Mouse (Mus musculus): ENCODE measurements around the gene Mrtfa. TPM values are rescaled to one million over a fixed set of nuclear protein-coding genes. Genes with fewer than 3 reads are reported as not detected.
A peak's percentile ranks its signal among the peaks of the same experiment; 100 is the strongest.

The Mrtfa gene
- polyA plus RNA-seq, 1 experiment from 2014 or later, result 28.3 TPM

DNA sequence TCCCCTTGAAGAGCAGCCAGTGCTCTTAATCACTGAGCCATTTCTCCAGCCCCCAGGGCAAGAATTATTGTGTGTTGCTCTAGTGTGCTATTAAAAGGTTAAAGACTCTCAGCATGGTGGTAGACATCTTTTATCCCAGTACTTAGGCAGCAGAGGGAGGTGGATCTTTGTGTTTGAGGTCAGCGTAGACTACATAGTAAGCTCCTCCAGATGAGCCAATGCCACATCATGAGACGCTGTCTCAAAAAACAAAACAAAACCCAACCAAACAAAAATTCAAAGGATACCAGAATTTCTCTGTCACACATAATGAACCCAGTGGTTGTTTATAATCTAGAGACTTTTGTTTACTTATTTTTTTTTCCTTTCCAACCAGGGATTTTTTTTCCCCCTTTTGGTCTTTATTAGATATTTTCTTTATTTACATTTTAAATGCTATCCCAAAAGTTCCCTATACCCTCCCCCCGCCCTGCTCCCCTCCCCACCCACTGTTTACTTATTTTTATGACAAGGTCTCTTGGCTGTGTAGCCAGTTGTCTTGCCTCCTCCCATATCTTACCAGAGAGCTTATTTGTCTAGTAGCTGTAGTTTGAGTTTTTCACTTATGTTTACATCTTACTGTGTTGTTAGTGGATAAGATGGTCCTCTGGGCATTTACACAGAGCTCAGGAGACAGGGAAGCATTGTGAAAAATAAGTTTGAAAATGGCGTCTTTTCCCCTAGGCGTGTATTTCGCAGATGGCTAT, 194.3 kb downstream of the Mrtfa start:
- no peak for ATAC-seq
- H3K4me2 ChIP-seq (ENCODE audit: low read length), result no peak overlapping the region
- no peaks in the 10 kb centered on the region for H3K9me3 ChIP-seq (ENCODE audit: control insufficient read depth, low read length)
- no peaks in the 10 kb centered on the region for H3K4me1 ChIP-seq (replicated peaks; ENCODE audit: control insufficient read depth, insufficient read depth, low read length)
- H3K36me3 ChIP-seq (ENCODE audit: control insufficient read depth, insufficient read depth), result no peaks in the 10 kb centered on the region
- 76% methylated on average over 6 of the region's 6 CpGs for WGBS
- H3K9ac ChIP-seq (replicated peaks; ENCODE audit: low read depth, low read length), result no peak overlapping the region
- no peak overlapping the region for H3K4me3 ChIP-seq (replicated peaks; ENCODE audit: low read length)
- H3K27me3 ChIP-seq (replicated peaks; ENCODE audit: control insufficient read depth, insufficient read depth, low read length), result no peaks in the 10 kb centered on the region
- no peak overlapping the region for H3K27ac ChIP-seq (ENCODE audit: low read length)

DNA sequence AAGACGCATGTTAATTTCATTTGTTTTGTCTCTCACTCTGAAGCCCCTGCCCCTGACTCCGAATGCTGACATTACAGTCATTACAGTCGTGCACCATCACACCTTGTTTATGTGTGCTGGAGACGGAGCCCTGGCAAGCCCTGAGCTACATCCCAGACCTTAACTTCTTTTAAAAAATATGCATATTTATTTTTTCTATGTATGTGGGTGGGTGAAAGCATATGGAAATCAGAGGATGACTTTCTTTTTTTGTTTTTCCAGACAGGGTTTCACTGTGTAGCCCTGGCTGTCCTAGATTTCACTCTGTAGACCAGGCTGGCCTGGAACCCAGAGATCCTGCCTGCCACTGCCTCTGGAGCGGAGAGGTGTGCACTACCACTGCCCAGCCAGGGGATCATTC, 195.6 kb downstream of the Mrtfa start:
- Histone ChIP-seq H3K4me3 (replicated peaks; ENCODE audit: low read length) (no peak overlapping the region), H3K4me2 (ENCODE audit: low read length) (no peak overlapping the region), H3K9ac (replicated peaks; ENCODE audit: low read depth, low read length) (no peak overlapping the region), H3K27me3 (replicated peaks; ENCODE audit: control insufficient read depth, insufficient read depth, low read length) (no peaks in the 10 kb centered on the region), H3K27ac (ENCODE audit: low read length) (no peak overlapping the region), H3K9me3 (ENCODE audit: control insufficient read depth, low read length) (no peaks in the 10 kb centered on the region), H3K36me3 (ENCODE audit: control insufficient read depth, insufficient read depth) (no peaks in the 10 kb centered on the region), H3K4me1 (replicated peaks; ENCODE audit: control insufficient read depth, insufficient read depth, low read length) (no peaks in the 10 kb centered on the region)
- WGBS, result 86% methylated on average over 5 of the region's 5 CpGs
- ATAC-seq, result no peak

DNA sequence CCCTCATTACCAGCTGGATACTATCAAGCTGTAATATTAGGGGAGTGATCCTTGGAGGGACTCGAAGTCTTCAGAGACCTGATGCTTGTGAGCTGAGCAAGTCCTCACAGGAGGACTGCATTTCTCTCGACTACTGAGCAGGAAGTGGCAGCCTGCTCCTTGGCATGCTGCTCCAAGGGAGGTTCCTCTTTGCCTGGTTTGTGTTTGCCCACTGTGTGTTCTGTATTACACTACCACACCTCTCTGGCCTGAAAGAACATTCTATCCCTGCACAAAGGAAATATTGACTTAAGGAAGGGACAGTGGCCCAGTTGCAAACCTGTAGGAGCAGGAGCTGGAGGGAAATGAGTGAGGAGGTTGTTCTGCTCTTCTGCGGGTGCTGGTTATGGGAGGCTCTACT, 200.8 kb downstream of the Mrtfa start:
- Histone ChIP-seq H3K27me3 (replicated peaks; ENCODE audit: control insufficient read depth, insufficient read depth, low read length) (no peaks in the 10 kb centered on the region), H3K4me1 (replicated peaks; ENCODE audit: control insufficient read depth, insufficient read depth, low read length) (no peaks in the 10 kb centered on the region), H3K27ac (ENCODE audit: low read length) (no peak overlapping the region), H3K9ac (replicated peaks; ENCODE audit: low read depth, low read length) (no peak overlapping the region), H3K36me3 (ENCODE audit: control insufficient read depth, insufficient read depth) (no peaks in the 10 kb centered on the region), H3K4me3 (replicated peaks; ENCODE audit: low read length) (no peak overlapping the region), H3K4me2 (ENCODE audit: low read length) (no peak overlapping the region), H3K9me3 (ENCODE audit: control insufficient read depth, low read length) (no peaks in the 10 kb centered on the region)
- ATAC-seq, result no peak
- 85% methylated on average over 3 of the region's 3 CpGs for WGBS

DNA sequence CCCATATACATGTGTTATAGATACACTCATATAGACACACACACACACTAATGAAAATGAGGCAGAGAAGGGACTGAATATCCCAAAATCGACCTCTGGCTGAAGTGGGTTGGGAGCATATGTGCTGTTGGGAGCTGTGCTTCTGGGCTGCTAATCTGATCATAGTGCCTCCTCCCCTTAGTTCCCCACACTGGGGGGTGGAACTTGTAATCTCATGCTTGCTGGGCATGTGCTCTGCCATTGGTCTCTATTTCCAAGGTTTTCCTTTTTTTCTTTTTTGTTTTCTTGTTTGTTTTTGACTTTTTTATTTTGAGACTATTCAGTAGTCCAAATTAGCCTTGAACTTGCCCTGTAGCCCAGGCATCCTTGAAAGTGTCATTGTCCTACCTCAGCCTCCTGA, 202.2 kb downstream of the Mrtfa start:
- no peaks in the 10 kb centered on the region for H3K9me3 ChIP-seq (ENCODE audit: control insufficient read depth, low read length)
- H3K4me1 ChIP-seq (replicated peaks; ENCODE audit: control insufficient read depth, insufficient read depth, low read length), result no peaks in the 10 kb centered on the region
- H3K36me3 ChIP-seq (ENCODE audit: control insufficient read depth, insufficient read depth), result no peaks in the 10 kb centered on the region
- no peak overlapping the region for H3K4me2 ChIP-seq (ENCODE audit: low read length)
- no peak overlapping the region for H3K4me3 ChIP-seq (replicated peaks; ENCODE audit: low read length)
- no peak overlapping the region for H3K9ac ChIP-seq (replicated peaks; ENCODE audit: low read depth, low read length)
- no peak for ATAC-seq
- no peaks in the 10 kb centered on the region for H3K27me3 ChIP-seq (replicated peaks; ENCODE audit: control insufficient read depth, insufficient read depth, low read length)
- no peak overlapping the region for H3K27ac ChIP-seq (ENCODE audit: low read length)
- WGBS, result 36% methylated on average over 1 of the region's 1 CpGs

DNA sequence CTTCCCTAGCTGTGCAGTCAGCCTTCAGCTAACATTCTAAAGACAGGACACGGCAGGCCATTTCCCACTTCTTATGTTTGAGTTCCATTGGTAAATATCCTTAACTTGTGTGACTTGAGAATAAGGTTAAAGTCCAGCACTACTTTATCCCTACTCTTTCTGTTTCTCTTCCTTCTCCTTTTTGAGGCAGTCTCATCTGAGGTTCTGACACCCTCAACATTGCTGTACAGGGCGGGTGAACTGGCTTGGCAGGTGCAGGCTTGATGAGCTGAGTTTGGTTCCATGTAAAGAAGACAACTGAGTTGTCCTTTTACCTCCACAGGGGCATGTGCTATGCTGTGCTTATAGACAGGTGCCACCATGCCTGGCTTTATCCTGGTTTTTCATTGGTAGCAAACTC, 207.3 kb downstream of the Mrtfa start:
- Histone ChIP-seq H3K9ac (replicated peaks; ENCODE audit: low read depth, low read length) (no peak overlapping the region), H3K27me3 (replicated peaks; ENCODE audit: control insufficient read depth, insufficient read depth, low read length) (no peaks in the 10 kb centered on the region), H3K27ac (ENCODE audit: low read length) (no peak overlapping the region), H3K9me3 (ENCODE audit: control insufficient read depth, low read length) (no peaks in the 10 kb centered on the region), H3K4me1 (replicated peaks; ENCODE audit: control insufficient read depth, insufficient read depth, low read length) (peaks cover 7% of the 10 kb centered on the region), H3K4me3 (replicated peaks; ENCODE audit: low read length) (no peak overlapping the region), H3K36me3 (ENCODE audit: control insufficient read depth, insufficient read depth) (no peaks in the 10 kb centered on the region), H3K4me2 (ENCODE audit: low read length) (no peak overlapping the region)
- 87% methylated on average over 2 of the region's 2 CpGs for WGBS
- ATAC-seq, result no peak

DNA sequence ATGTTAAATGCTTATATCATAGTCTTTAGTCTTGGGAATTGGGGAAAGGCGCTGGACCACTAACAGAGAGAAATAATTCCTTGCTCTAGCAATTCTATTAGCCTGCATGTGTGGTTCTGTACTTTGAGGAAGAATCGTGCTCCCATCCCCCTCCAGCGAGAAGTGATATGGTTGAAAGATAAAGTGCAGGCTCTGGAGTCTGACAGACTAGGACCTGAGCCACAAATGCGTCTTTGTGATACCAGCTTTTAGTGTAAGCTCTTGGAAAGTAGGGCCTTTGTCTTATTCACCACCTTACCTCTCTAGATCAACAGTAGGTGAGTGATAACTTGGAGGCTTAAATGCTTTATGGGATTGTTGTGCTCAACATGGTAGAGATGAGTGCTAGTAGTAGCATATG, 209.4 kb downstream of the Mrtfa start:
- ATAC-seq, result no peak
- Histone ChIP-seq H3K36me3 (ENCODE audit: control insufficient read depth, insufficient read depth) (no peaks in the 10 kb centered on the region), H3K9me3 (ENCODE audit: control insufficient read depth, low read length) (no peaks in the 10 kb centered on the region), H3K4me3 (replicated peaks; ENCODE audit: low read length) (no peak overlapping the region), H3K27ac (ENCODE audit: low read length) (no peak overlapping the region), H3K9ac (replicated peaks; ENCODE audit: low read depth, low read length) (no peak overlapping the region), H3K4me1 (replicated peaks; ENCODE audit: control insufficient read depth, insufficient read depth, low read length) (peaks cover 12% of the 10 kb centered on the region), H3K4me2 (ENCODE audit: low read length) (no peak overlapping the region), H3K27me3 (replicated peaks; ENCODE audit: control insufficient read depth, insufficient read depth, low read length) (no peaks in the 10 kb centered on the region)
- WGBS, result 93% methylated on average over 4 of the region's 4 CpGs

DNA sequence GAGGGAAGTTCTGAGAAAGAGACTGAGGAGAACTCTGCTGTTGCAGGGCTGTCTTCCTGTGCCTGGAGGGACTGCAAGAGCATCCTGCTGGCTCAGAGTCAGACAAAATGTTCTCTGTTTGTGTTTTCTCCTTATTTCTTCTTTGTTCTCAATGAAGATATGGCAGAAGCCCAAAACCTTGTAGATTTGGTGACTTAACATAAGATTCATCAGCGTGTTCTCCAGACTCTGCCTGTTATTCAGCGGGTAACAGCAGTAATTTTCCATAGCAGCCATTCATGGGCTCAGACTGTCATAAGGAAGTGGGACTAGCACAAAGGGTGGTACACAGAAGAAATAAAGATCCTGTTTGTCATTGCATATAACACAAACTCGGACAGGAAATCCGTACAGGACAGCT, 210.9 kb downstream of the Mrtfa start:
- H3K9ac ChIP-seq (replicated peaks; ENCODE audit: low read depth, low read length), result 0 out of 2 replicates have a peak overlapping the region, but pooled peaks have one; percentile 22
- no peak overlapping the region for H3K27ac ChIP-seq (ENCODE audit: low read length)
- H3K9me3 ChIP-seq (ENCODE audit: control insufficient read depth, low read length), result no peaks in the 10 kb centered on the region
- no peaks in the 10 kb centered on the region for H3K27me3 ChIP-seq (replicated peaks; ENCODE audit: control insufficient read depth, insufficient read depth, low read length)
- 75% methylated on average over 4 of the region's 4 CpGs for WGBS
- no peak overlapping the region for H3K4me2 ChIP-seq (ENCODE audit: low read length)
- peaks cover 12% of the 10 kb centered on the region for H3K4me1 ChIP-seq (replicated peaks; ENCODE audit: control insufficient read depth, insufficient read depth, low read length)
- no peak overlapping the region for H3K4me3 ChIP-seq (replicated peaks; ENCODE audit: low read length)
- no peak for ATAC-seq
- H3K36me3 ChIP-seq (ENCODE audit: control insufficient read depth, insufficient read depth), result no peaks in the 10 kb centered on the region

DNA sequence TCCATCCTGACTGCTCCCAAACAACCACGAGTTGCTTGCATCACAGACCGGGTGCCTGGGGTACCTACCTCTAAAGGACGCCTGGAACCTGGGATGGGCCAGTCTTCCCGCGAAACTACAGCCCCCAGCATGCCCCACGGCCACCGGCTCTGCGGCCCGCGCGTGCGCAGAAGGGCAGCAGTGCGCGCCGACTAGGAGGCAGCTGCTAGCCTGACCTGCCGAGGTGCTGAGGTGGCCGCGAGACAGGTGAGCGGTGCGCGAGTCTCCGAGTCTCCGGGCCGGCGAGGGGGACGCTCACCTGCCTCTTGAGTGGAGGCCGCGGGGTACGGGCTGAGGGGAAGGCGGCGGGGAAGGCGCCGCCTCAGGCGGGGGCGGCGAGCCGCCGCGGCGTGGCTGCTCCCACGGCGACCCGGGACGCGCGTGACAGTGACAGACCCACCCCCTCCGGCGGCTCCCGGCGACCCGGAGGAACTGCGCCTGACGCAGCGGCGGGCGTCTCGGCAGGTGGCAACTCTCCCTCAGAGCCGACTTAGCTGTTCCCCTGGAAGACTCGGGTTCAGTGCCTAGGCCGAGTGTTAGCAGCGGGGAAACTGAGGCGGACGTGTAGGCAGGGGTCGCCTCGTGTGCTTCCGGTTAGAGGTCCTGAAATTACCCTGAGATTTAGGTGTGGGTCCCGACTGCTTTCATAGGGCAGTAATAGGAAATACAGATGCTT, 212.8 kb downstream of the Mrtfa start, which contains the start of gene Sgsm3:
Sgsm3 (plus strand) TSS at position 146 of the 715 bp plus-strand sequence.
- H3K4me3 ChIP-seq (replicated peaks; ENCODE audit: low read length), result peak within 1 kb of the TSS; percentile 77
- no peaks in the 10 kb centered on the region for H3K27me3 ChIP-seq (replicated peaks; ENCODE audit: control insufficient read depth, insufficient read depth, low read length)
- H3K36me3 ChIP-seq (ENCODE audit: control insufficient read depth, insufficient read depth), result no peaks in the 10 kb centered on the region
- peak within 1 kb of the TSS; percentile 37; the same call in 1 of the 2 replicates for H3K27ac ChIP-seq (ENCODE audit: low read length)
- H3K4me1 ChIP-seq (replicated peaks; ENCODE audit: control insufficient read depth, insufficient read depth, low read length), result peaks cover 12% of the 10 kb centered on the region
- WGBS, result under 1% methylated on average over 64 of the region's 67 CpGs
- peak within 1 kb of the TSS; percentile 83 for H3K9ac ChIP-seq (replicated peaks; ENCODE audit: low read depth, low read length)
- no peaks in the 10 kb centered on the region for H3K9me3 ChIP-seq (ENCODE audit: control insufficient read depth, low read length)
- peak; percentile 97 for ATAC-seq
- peak within 1 kb of the TSS; percentile 75 for H3K4me2 ChIP-seq (ENCODE audit: low read length)

DNA sequence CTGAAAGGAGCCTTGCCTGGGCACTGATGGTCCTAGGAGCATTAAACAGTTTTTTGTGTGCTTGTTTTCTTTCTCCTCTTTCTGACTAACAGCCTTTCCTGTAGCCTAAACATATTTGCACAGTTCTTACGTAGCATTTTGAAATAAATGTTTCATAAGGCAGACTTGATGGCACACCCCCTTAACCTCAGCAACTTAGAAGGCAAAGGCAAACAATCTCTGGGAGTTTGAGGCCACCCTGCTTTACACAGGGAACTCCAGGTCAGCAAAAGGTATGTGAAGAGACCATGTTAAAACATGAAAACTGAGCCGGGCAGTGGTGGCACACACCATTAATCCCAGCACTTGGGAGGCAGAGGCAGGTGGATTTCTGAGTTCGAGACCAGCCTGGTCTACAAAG, 214.9 kb downstream of the Mrtfa start:
- H3K9me3 ChIP-seq (ENCODE audit: control insufficient read depth, low read length), result no peaks in the 10 kb centered on the region
- H3K27me3 ChIP-seq (replicated peaks; ENCODE audit: control insufficient read depth, insufficient read depth, low read length), result no peaks in the 10 kb centered on the region
- no peak for ATAC-seq
- H3K4me1 ChIP-seq (replicated peaks; ENCODE audit: control insufficient read depth, insufficient read depth, low read length), result peaks cover 12% of the 10 kb centered on the region
- H3K36me3 ChIP-seq (ENCODE audit: control insufficient read depth, insufficient read depth), result no peaks in the 10 kb centered on the region
- no peak overlapping the region for H3K9ac ChIP-seq (replicated peaks; ENCODE audit: low read depth, low read length)
- WGBS, result 90% methylated on average over 3 of the region's 3 CpGs
- H3K4me3 ChIP-seq (replicated peaks; ENCODE audit: low read length), result no peak overlapping the region
- H3K4me2 ChIP-seq (ENCODE audit: low read length), result no peak overlapping the region
- no peak overlapping the region for H3K27ac ChIP-seq (ENCODE audit: low read length)
